Mouse (Mus musculus): ENCODE measurements around the gene Otulinl. TPM values are rescaled to one million over a fixed set of nuclear protein-coding genes. Genes with fewer than 3 reads are reported as not detected.

Gene Otulinl
- polyA plus RNA-seq, 1 experiment from 2014 or later: 12.5 TPM

- Histone ChIP-seq H3K9ac (replicated peaks) (no peak overlapping the region), H3K9me3 (no peaks in the 10 kb centered on the region), H3K27ac (no peak overlapping the region), H3K4me3 (replicated peaks) (no peak overlapping the region), H3K4me1 (replicated peaks) (peaks cover 21% of the 10 kb centered on the region), H3K4me2 (no peak overlapping the region), H3K27me3 (no peaks in the 10 kb centered on the region), H3K36me3 (peaks cover 24% of the 10 kb centered on the region)
- WGBS: 92% methylated on average over 9 of the region's 9 CpGs
- no peak for ATAC-seq (ENCODE audit: insufficient number of reproducible peaks, insufficient read depth, low FRiP score, low TSS enrichment, low read depth)
These were observed 53.6 kb downstream of the Otulinl start for GRCm38 (mm10) chr15:27627794-27628193.

GRCm38 (mm10) chr15:27626314-27626713, 55.1 kb downstream of the Otulinl start:
- H3K27ac ChIP-seq: no peak overlapping the region
- H3K9me3 ChIP-seq: no peaks in the 10 kb centered on the region
- ATAC-seq (ENCODE audit: insufficient number of reproducible peaks, insufficient read depth, low FRiP score, low TSS enrichment, low read depth): no peak
- H3K27me3 ChIP-seq: no peaks in the 10 kb centered on the region
- H3K4me1 ChIP-seq (replicated peaks): peaks cover 20% of the 10 kb centered on the region
- peaks cover 33% of the 10 kb centered on the region for H3K36me3 ChIP-seq
- no peak overlapping the region for H3K4me2 ChIP-seq
- no peak overlapping the region for H3K4me3 ChIP-seq (replicated peaks)
- no peak overlapping the region for H3K9ac ChIP-seq (replicated peaks)
- 91% methylated on average over 1 of the region's 1 CpGs for WGBS

DNA sequence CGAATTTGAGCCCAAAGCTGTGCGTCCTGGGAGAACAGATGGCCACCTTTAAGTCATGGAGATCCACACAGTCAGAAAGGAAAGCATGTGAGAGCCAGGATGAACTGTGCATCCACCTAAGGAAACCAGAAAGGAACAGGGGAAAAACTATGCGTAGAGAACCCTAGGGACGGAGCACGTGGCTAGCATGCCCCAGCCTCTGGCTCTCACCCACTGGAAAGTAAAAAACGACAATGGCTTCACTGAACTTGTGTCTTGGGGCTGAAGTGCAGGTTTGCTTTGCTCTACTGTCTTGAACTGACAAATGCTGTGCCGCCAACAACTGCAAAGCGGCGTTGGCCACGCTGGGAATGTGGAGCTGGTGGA, 55.5 kb downstream of the Otulinl start:
- Histone ChIP-seq H3K4me2 (no peak overlapping the region), H3K27me3 (no peaks in the 10 kb centered on the region), H3K36me3 (peaks cover 38% of the 10 kb centered on the region), H3K27ac (no peak overlapping the region), H3K9me3 (no peaks in the 10 kb centered on the region), H3K9ac (replicated peaks) (no peak overlapping the region), H3K4me3 (replicated peaks) (no peak overlapping the region), H3K4me1 (replicated peaks) (peaks cover 16% of the 10 kb centered on the region)
- ATAC-seq (ENCODE audit: insufficient number of reproducible peaks, insufficient read depth, low FRiP score, low TSS enrichment, low read depth): no peak
- 95% methylated on average over 10 of the region's 10 CpGs for WGBS

- H3K4me2 ChIP-seq: no peak overlapping the region
- peaks cover 42% of the 10 kb centered on the region for H3K36me3 ChIP-seq
- H3K4me1 ChIP-seq (replicated peaks): peaks cover 16% of the 10 kb centered on the region
- ATAC-seq (ENCODE audit: insufficient number of reproducible peaks, insufficient read depth, low FRiP score, low TSS enrichment, low read depth): no peak
- 88% methylated on average over 13 of the region's 13 CpGs for WGBS
- no peak overlapping the region for H3K4me3 ChIP-seq (replicated peaks)
- no peaks in the 10 kb centered on the region for H3K9me3 ChIP-seq
- no peak overlapping the region for H3K27ac ChIP-seq
- no peak overlapping the region for H3K9ac ChIP-seq (replicated peaks)
- no peaks in the 10 kb centered on the region for H3K27me3 ChIP-seq
These were observed 56.1 kb downstream of the Otulinl start for GRCm38 (mm10) chr15:27625014-27625889.

DNA sequence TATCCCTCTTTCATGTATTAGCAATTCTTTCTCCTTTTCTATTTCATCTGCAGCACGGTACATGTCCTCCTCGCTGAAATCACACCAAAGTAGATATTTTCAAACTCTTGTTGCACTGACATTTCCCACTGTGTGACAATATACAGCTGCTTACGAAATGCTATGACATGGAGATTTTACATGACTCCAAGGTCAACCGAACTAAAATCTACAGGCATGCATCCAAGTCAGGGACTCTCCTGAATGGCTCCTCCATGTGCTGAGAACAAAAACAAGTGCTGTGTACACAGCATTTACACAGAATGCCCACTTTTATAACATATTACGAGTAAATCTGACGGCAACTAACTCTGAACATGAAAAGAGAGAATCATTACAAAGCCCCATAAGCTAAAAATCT, 58.1 kb downstream of the Otulinl start:
- H3K9me3 ChIP-seq: no peaks in the 10 kb centered on the region
- no peak for ATAC-seq (ENCODE audit: insufficient number of reproducible peaks, insufficient read depth, low FRiP score, low TSS enrichment, low read depth)
- H3K27me3 ChIP-seq: no peaks in the 10 kb centered on the region
- no peak overlapping the region for H3K4me3 ChIP-seq (replicated peaks)
- no peak overlapping the region for H3K27ac ChIP-seq
- no peak overlapping the region for H3K4me2 ChIP-seq
- H3K4me1 ChIP-seq (replicated peaks): no peaks in the 10 kb centered on the region
- peaks cover 55% of the 10 kb centered on the region for H3K36me3 ChIP-seq
- 91% methylated on average over 6 of the region's 6 CpGs for WGBS
- H3K9ac ChIP-seq (replicated peaks): no peak overlapping the region

GRCm38 (mm10) chr15:27620475-27621185, 60.7 kb downstream of the Otulinl start:
- WGBS: 90% methylated on average over 6 of the region's 6 CpGs

DNA sequence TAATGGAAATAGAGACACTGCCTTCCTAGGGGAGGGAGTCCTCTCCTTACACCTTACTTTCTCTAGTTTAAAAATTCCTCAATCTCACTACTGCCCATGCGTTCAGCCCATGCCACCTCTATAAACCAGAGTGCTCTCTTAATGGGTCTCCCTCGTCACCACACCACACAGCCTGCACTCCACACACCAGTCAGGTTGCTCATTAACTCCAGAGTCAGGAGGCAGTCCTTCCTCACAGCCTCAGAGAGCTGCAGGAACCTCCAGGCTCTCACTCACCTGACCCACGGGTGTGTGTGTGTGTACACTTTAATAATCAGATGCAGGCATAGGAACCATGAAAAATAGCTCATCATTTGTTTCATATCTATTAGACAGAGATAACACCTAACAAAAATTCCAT, 61.7 kb downstream of the Otulinl start:
- H3K4me2 ChIP-seq: no peak overlapping the region
- no peaks in the 10 kb centered on the region for H3K27me3 ChIP-seq
- no peak overlapping the region for H3K9ac ChIP-seq (replicated peaks)
- H3K4me1 ChIP-seq (replicated peaks): no peaks in the 10 kb centered on the region
- H3K4me3 ChIP-seq (replicated peaks): no peak overlapping the region
- WGBS: 67% methylated on average over 3 of the region's 3 CpGs
- H3K36me3 ChIP-seq: peaks cover 58% of the 10 kb centered on the region
- H3K9me3 ChIP-seq: no peaks in the 10 kb centered on the region
- no peak overlapping the region for H3K27ac ChIP-seq
- no peak for ATAC-seq (ENCODE audit: insufficient number of reproducible peaks, insufficient read depth, low FRiP score, low TSS enrichment, low read depth)

More at GRCm38 (mm10) chr15:27620475-27621185, 60.7 kb downstream of the Otulinl start:
- Histone ChIP-seq H3K36me3 (peaks cover 62% of the 10 kb centered on the region), H3K4me1 (replicated peaks) (no peaks in the 10 kb centered on the region), H3K27me3 (no peaks in the 10 kb centered on the region), H3K27ac (no peak overlapping the region), H3K9ac (replicated peaks) (no peak overlapping the region), H3K4me2 (no peak overlapping the region), H3K4me3 (replicated peaks) (no peak overlapping the region), H3K9me3 (no peaks in the 10 kb centered on the region)
- no peak for ATAC-seq (ENCODE audit: insufficient number of reproducible peaks, insufficient read depth, low FRiP score, low TSS enrichment, low read depth)

DNA sequence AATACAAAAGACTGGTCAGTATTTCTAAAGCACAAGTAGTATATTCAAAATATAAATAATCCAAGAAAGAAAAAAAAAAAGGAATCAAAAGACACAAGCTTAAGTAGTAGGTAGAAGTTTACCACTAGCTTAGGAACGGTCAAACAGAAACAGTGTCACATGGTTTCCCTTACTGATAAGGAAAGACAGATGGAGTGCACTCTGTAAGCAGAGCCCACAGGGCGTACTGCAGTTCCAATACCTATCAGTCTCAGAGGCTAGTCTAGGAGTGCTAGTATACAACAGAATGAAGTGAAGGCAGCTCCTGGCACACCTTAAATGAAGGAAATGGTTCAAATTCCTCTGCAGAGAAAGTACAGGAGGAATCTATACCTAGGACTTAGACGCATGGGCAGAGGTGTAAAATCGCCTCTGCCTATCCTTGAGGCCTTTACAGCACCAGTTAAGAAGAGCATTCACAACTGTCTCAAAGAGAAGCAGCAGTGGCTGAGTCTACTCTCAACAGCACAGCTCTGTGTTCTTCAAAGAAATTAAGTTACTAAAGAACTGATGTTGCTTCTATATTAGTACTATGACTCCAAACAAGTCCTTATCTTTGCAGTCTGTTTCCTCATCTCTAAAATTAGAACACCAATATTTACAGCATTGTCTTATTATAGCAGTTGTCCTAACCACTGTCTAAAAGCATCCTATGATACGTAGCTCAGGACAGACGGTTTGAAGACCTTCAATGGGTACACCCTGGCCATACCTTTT, 62.4 kb downstream of the Otulinl start:
- Histone ChIP-seq H3K4me1 (replicated peaks) (no peaks in the 10 kb centered on the region), H3K36me3 (peaks cover 64% of the 10 kb centered on the region), H3K4me3 (replicated peaks) (no peak overlapping the region), H3K9ac (replicated peaks) (no peak overlapping the region), H3K27me3 (no peaks in the 10 kb centered on the region), H3K4me2 (no peak overlapping the region), H3K27ac (no peak overlapping the region), H3K9me3 (no peaks in the 10 kb centered on the region)
- no peak for ATAC-seq (ENCODE audit: insufficient number of reproducible peaks, insufficient read depth, low FRiP score, low TSS enrichment, low read depth)
- 81% methylated on average over 6 of the region's 6 CpGs for WGBS

DNA sequence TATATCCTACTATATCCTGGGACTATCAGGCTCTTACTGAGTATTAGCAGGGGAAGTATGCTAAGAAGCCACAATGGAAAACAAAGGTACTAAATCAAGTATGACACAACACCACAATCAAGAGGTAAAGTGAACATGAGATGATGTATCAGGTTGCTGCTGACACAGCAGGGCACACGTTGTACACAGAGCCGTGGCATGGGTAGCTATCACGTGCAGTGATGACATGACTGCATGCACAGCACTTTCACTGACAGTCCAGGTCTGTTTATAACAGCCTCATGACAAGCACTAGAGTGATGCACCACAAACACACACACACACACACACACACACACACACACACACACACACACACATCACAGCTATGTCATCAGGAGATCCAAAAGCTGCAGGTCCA, 64.2 kb downstream of the Otulinl start:
- Histone ChIP-seq H3K4me2 (no peak overlapping the region), H3K9ac (replicated peaks) (no peak overlapping the region), H3K9me3 (no peaks in the 10 kb centered on the region), H3K4me3 (replicated peaks) (no peak overlapping the region), H3K27ac (no peak overlapping the region), H3K27me3 (no peaks in the 10 kb centered on the region), H3K4me1 (replicated peaks) (no peaks in the 10 kb centered on the region), H3K36me3 (peaks cover 52% of the 10 kb centered on the region)
- WGBS: 86% methylated on average over 3 of the region's 3 CpGs
- ATAC-seq (ENCODE audit: insufficient number of reproducible peaks, insufficient read depth, low FRiP score, low TSS enrichment, low read depth): no peak

- Histone ChIP-seq H3K4me2 (no peak overlapping the region), H3K9ac (replicated peaks) (no peak overlapping the region), H3K27ac (no peak overlapping the region), H3K4me1 (replicated peaks) (no peaks in the 10 kb centered on the region), H3K4me3 (replicated peaks) (no peak overlapping the region), H3K9me3 (no peaks in the 10 kb centered on the region), H3K36me3 (peaks cover 53% of the 10 kb centered on the region), H3K27me3 (no peaks in the 10 kb centered on the region)
- 81% methylated on average over 4 of the region's 4 CpGs for WGBS
- ATAC-seq (ENCODE audit: insufficient number of reproducible peaks, insufficient read depth, low FRiP score, low TSS enrichment, low read depth): no peak
These were observed 65.2 kb downstream of the Otulinl start for GRCm38 (mm10) chr15:27616159-27616558.

GRCm38 (mm10) chr15:27613255-27613654, 68.1 kb downstream of the Otulinl start:
- no peak for ATAC-seq (ENCODE audit: insufficient number of reproducible peaks, insufficient read depth, low FRiP score, low TSS enrichment, low read depth)
- no peaks in the 10 kb centered on the region for H3K9me3 ChIP-seq
- no peaks in the 10 kb centered on the region for H3K27me3 ChIP-seq
- peaks cover 13% of the 10 kb centered on the region for H3K4me1 ChIP-seq (replicated peaks)
- H3K4me3 ChIP-seq (replicated peaks): no peak overlapping the region
- H3K4me2 ChIP-seq: no peak overlapping the region
- H3K27ac ChIP-seq: no peak overlapping the region
- H3K36me3 ChIP-seq: peaks cover 41% of the 10 kb centered on the region
- no peak overlapping the region for H3K9ac ChIP-seq (replicated peaks)
- 95% methylated on average over 4 of the region's 4 CpGs for WGBS

Measured in limb, embryonic 12.5 days (tissue).